Mouse (Mus musculus): Measurements from ENCODE around the gene Zcchc24. TPM values are rescaled to one million over a fixed set of nuclear protein-coding genes. Genes with fewer than 3 reads are reported as not detected.
"Not testable (repeated sequence)": the region's sequence is repeated elsewhere in the genome, so short reads cannot be mapped to it uniquely, and the experiment has no call there.

The Zcchc24 gene
- 11.2 and 15.3 TPM in 2 replicates for polyA plus RNA-seq (2012; rRNA removed)

- WGBS = 3% methylated on average over 53 of the region's 55 CpGs
- no peak for DNase-seq (ENCODE audit: low read depth, low spot score)
Observed at GRCm38 (mm10) chr14:25768915-25769625, at the start of gene Zcchc24. TSS of gene Zcchc24 (minus strand) at chr14:25769039.

DNA sequence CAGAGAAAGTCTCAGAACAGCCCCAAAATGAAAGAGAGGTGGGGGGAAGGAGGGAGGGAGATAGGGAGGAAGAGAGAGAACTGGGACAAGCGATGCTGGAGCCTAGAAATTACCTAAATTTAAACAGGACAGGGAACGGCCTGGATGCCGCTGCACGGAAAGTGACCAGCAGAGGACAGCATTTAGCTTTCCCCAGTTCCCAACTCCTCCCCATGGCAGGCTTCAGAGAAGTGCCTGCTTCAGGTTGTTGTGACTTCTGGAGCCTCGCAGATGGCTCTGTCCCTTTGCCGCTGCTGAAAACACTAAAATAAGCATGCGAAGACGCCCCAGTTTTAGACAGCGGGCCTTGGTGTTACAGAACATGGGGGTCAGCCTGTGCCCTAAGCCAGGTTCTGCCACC lies 47.6 kb upstream of the Zcchc24 start:
- 5% methylated on average over 9 of the region's 9 CpGs for WGBS
- DNase-seq (ENCODE audit: low read depth, low spot score) = no peak

GRCm38 (mm10) chr14:25814140-25814539 lies 45.3 kb upstream of the Zcchc24 start:
- no peak for DNase-seq (ENCODE audit: low read depth, low spot score)

GRCm38 (mm10) chr14:25811026-25811425 lies 42.2 kb upstream of the Zcchc24 start:
- DNase-seq (ENCODE audit: low read depth, low spot score) = not testable (repeated sequence)
- WGBS = 87% methylated on average over 1 of the region's 1 CpGs

- DNase-seq (ENCODE audit: low read depth, low spot score) = no peak
Observed at GRCm38 (mm10) chr14:25806561-25806960, 37.7 kb upstream of the Zcchc24 start.

GRCm38 (mm10) chr14:25805871-25806270 lies 37.0 kb upstream of the Zcchc24 start:
- no peak for DNase-seq (ENCODE audit: low read depth, low spot score)
- WGBS = 72% methylated on average over 7 of the region's 7 CpGs

More at GRCm38 (mm10) chr14:25806561-25806960, 37.7 kb upstream of the Zcchc24 start:
- 83% methylated on average over 7 of the region's 7 CpGs for WGBS

DNA sequence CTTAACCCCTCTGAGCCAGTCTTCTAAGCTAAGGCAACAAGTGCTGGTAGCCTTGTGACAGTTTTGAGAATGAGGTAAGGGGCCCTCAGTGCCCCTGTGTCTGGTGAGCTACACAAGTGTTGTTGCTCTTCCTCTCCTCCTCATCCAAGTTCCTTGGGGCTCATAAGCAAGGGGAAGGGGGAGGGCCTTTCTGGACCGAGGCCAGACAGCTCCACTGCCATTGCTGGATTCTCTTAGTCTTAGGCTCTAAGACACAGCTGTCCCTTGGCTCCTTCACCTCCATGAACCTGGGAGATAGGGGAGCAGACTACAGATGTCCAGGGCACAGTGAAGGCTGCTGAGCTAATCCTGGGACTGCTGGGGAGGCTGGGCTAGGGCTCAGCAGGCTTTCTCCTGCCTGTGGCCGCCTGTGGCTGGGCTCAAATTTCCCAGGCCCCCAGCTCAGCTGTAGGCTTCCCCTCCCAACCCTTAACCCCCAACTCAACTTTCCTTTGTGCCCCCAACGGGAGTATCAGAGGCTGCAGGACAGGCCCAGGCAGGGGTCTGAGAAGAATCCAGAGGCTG lies 34.5 kb upstream of the Zcchc24 start:
- DNase-seq (ENCODE audit: low read depth, low spot score) = no peak
- 91% methylated on average over 3 of the region's 3 CpGs for WGBS

DNA sequence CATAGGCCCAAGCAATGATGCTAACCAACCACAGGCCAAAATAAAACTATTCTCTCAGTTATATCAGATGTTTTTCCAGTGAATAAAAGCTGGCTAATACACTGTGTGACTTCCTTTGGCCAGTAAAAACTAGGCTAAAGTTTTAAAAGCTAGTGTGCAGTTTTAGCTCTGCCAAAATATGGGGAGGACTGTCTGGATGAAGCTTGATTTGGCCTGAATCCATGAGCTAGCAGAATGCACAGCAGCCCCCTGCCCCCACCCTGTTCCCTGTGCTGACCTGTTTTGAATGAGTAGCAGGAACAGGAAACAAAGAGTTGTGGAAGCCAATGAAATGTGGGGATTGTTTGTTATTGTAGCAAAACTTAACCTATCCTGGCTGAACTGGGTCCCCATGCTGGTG lies 33.7 kb upstream of the Zcchc24 start:
- no peak for DNase-seq (ENCODE audit: low read depth, low spot score)

GRCm38 (mm10) chr14:25800166-25800960 lies 31.5 kb upstream of the Zcchc24 start:
- WGBS = 23% methylated on average over 19 of the region's 19 CpGs
- DNase-seq (ENCODE audit: low read depth, low spot score) = no peak

GRCm38 (mm10) chr14:25796619-25797018 lies 27.8 kb upstream of the Zcchc24 start:
- DNase-seq (ENCODE audit: low read depth, low spot score) = no peak
- WGBS = 63% methylated on average over 7 of the region's 7 CpGs

DNA sequence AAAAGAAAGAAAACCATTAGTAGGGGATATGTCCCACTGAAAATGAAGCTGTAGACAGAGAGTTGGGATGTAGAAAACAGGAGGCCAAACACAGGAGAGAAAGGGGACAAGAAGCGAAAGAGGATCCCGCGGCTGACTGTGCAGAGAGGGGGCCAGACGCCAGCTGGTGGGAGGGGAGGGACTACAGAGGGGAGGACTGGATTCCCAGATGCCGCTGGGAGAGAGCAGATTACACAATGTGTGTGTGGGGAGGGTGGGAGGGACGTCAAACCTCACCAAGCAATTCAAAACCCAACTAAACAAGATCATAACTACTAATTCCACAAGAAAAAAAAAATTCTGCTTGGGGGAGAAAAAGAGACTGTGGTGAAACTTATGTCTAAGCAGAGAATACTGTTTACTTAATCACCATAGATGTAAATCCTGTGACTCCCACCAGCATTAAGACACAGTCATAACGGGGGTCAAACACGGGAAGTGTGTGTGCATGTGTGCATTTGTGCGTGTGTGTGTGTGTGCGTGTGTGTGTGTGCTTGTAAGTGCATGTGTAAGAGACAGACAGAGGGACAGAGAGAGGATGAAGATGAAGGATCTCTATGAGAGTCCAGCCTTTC lies 26.8 kb upstream of the Zcchc24 start:
- WGBS = 30% methylated on average over 10 of the region's 10 CpGs
- no peak for DNase-seq (ENCODE audit: low read depth, low spot score)

DNA sequence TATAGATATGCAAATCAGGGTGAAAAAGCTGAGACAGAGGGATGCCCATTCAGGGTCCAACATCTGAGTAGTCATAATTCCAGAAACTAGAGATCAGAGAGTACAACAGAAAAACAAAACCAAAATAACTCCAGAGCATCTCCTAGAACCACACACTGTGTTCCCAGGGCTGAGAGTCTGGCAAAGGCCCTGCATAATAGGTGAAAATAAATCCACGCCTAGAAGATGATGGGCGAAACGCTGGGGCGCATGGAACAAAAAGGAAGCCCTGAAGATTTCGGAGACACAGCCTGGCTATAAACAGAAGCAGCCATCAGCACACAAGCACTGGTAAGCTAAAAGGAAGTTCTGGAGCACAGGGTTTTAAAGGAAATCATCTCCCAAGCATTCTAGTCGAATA lies 26.2 kb upstream of the Zcchc24 start:
- 51% methylated on average over 6 of the region's 6 CpGs for WGBS

DNA sequence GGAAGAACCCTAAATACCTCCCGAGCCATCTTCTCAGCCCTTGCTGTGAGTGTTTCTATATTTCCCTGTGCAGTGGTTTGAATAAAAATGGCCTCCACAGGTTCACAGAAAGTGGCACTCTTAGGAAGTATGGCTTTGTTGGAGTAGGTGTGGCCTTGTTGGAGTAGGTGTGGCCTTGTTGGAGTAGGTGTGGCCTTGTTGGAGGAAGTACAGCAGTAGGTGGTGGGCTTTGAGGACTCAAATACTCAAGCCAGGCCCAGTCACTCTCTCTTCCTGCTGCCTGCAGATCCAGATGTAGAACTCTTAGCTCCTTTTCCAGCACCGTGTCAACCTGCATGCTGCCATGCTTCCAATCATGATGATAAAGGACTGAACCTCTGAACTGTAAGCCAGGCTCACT lies 25.5 kb upstream of the Zcchc24 start:
- no peak for DNase-seq (ENCODE audit: low read depth, low spot score)
- 100% methylated on average over 2 of the region's 2 CpGs for WGBS

More for the DNA sequence above, 26.2 kb upstream of the Zcchc24 start:
- no peak for DNase-seq (ENCODE audit: low read depth, low spot score)

- DNase-seq (ENCODE audit: low read depth, low spot score) = no peak
- 26% methylated on average over 6 of the region's 6 CpGs for WGBS
Observed at GRCm38 (mm10) chr14:25790768-25791302, 22.0 kb upstream of the Zcchc24 start.

DNA sequence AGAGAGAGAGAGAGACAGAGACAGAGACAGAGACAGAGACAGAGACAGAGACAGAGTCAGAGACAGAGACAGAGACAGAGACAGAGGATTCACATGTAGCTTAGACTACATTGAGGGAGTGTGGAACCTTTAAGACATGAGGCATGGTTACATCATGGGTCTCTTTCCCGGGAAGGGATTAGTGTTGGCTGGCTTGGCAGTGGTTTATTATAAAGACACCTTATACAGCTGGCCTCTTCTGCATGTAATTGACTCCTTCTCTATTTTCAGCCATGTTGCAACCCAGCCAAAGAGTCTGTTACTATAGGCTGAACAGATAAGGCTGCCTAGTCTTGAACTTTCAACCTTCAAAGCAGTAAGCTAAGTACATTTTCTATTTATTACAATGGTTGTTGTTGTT lies 21.1 kb upstream of the Zcchc24 start:
- 46% methylated on average over 1 of the region's 1 CpGs for WGBS
- DNase-seq (ENCODE audit: low read depth, low spot score) = no peak

GRCm38 (mm10) chr14:25789207-25789606 lies 20.4 kb upstream of the Zcchc24 start:
- DNase-seq (ENCODE audit: low read depth, low spot score) = no peak

GRCm38 (mm10) chr14:25788201-25788600 lies 19.4 kb upstream of the Zcchc24 start:
- DNase-seq (ENCODE audit: low read depth, low spot score) = no peak
- 56% methylated on average over 5 of the region's 5 CpGs for WGBS

- DNase-seq (ENCODE audit: low read depth, low spot score) = no peak
- 50% methylated on average over 12 of the region's 12 CpGs for WGBS
Observed at GRCm38 (mm10) chr14:25787387-25787910, 18.6 kb upstream of the Zcchc24 start.

- DNase-seq (ENCODE audit: low read depth, low spot score) = no peak
- 23% methylated on average over 5 of the region's 5 CpGs for WGBS
Observed at GRCm38 (mm10) chr14:25786959-25787358, 18.1 kb upstream of the Zcchc24 start.

DNA sequence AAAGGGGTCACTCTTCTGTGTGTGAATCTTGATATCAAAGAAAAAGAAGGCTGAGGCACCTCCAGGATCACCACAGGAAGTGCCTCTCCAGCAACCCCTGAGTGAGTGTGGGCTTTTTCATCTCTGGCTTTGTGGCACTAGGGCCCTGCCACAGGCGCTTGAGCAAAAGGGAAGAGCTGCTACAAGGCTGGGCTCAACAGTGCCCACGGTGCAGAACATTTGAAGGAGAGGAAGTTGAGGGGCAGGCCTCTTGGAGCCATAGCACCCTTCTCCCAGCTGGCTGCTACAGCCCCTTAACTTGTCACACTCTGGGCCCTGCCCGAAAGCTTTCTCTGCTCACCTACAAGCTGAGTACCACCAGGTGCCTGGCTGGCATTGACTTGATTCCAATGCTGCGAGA lies 16.4 kb upstream of the Zcchc24 start:
- WGBS = 92% methylated on average over 4 of the region's 4 CpGs
- no peak for DNase-seq (ENCODE audit: low read depth, low spot score)

All from large intestine, adult 2 months (tissue).